Mouse (Mus musculus): ENCODE measurements around the gene Tatdn3.
"Not testable (repeated sequence)": the region's sequence is repeated elsewhere in the genome, so short reads cannot be mapped to it uniquely, and the experiment has no call there.

The Tatdn3 gene

GRCm38 (mm10) chr1:191035649-191036048 is 27.1 kb downstream of the Tatdn3 start:
- DNase-seq (ENCODE audit: inconsistent ontology term) = peak; percentile 91

- DNase-seq (ENCODE audit: inconsistent ontology term) = peak; percentile 65
Observed at GRCm38 (mm10) chr1:191030922-191031425, 31.8 kb downstream of the Tatdn3 start.

DNA sequence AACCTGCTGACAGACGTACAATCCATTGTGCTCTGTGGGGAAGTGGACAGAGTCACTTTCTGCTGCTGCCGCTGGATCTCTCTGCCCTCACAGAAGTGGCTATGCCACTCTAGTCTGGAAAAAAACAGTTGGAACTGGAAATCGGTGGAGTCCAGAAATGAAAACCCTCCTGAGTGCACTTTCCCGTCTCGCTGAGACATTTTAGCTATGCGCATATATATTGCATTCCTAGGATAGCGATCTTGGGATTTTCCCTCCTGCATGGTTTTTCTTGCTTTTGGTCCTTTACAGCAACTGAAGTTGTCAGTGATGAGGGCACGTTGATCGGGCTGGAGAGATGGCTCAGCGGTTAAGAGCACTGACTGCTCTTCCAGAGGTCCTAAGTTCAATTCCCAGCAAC is 32.5 kb downstream of the Tatdn3 start:
- DNase-seq (ENCODE audit: inconsistent ontology term) = no peak

DNA sequence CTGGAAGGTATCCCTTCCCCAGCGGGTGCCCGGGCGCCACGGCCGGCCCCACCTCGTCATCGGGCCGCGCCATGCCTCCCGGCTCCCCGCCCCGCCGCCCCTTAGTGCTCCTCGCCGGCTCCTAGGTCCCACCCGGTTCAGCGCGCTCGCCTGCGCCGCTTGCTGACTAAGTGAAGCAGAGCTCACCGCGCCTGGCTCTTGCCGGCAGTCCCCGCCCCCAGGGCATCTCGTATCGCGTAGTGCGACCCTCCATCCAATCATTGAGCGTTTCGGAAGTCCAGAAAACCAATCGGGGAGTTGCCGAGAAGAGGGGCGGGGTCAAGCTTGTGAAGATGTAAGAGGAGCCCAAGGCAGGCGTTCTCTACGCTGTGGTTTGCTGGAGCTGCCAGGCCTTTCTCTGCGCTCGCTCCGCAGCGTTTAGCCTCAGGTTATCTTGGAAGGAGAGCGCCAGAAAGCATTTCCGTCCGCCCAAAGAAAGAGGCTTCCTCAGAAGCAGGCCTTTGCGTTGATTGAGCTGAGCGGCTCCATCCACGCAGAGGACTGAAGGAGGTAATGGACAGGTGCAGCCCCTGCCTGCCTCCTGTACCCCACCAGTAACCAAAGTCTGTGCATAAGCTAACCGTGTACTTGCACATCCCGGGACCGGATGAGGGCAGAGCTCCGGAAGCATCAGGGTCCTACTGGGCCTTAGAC is 36.6 kb downstream of the Tatdn3 start, which contains the start of gene Flvcr1:
TSS of gene Flvcr1 (minus strand) at position 138 of the 693 bp plus-strand sequence.
- peak; percentile 100 for DNase-seq (ENCODE audit: inconsistent ontology term)

- no peak for DNase-seq (ENCODE audit: inconsistent ontology term)
Observed at GRCm38 (mm10) chr1:191025016-191026012, 37.4 kb downstream of the Tatdn3 start.

GRCm38 (mm10) chr1:191023806-191024205 is 38.9 kb downstream of the Tatdn3 start:
- DNase-seq (ENCODE audit: inconsistent ontology term) = not testable (repeated sequence)

GRCm38 (mm10) chr1:191023140-191023539 is 39.6 kb downstream of the Tatdn3 start:
- DNase-seq (ENCODE audit: inconsistent ontology term) = no peak

DNA sequence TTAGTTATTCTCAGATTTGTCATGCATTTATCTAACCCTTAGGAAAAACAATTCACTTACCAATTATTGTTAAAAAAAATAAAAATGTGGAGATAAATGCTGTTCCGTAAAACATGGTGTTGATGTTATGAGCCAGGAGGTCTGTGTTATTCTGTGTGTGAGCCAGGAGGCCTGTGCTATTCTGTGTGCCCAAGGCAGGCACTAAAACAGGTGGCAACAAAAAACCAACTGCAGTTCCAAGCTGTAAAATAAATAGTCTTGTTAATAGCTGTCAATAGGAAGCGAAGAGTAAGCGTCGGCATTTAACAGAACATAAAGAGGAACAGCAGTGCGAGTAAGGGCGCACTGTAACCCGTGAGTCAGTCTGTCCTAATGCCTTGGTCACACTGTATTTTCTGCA is 41.7 kb downstream of the Tatdn3 start:
- DNase-seq (ENCODE audit: inconsistent ontology term) = no peak

GRCm38 (mm10) chr1:191020217-191020924 is 42.4 kb downstream of the Tatdn3 start:
- DNase-seq (ENCODE audit: inconsistent ontology term) = no peak

GRCm38 (mm10) chr1:191019803-191020202 is 42.9 kb downstream of the Tatdn3 start:
- no peak for DNase-seq (ENCODE audit: inconsistent ontology term)

DNA sequence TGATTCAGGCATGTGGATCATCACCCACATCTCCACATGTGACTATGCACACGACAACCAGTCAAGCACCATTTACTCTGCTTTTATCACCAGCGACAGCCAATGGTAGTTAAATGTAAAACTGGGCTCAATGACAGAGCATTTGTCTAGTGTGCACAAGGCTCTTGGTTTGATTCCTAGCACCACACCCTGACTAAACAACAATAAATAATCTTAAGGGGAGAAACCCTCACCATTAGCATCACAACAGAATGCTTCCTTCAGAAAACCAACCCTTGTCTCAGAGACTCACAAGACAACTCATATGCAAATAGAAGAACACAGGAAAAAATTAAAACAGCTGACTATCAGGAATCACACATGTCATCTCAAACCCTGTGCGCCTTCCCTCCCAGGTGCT is 48.5 kb downstream of the Tatdn3 start:
- no peak for DNase-seq (ENCODE audit: inconsistent ontology term)

DNA sequence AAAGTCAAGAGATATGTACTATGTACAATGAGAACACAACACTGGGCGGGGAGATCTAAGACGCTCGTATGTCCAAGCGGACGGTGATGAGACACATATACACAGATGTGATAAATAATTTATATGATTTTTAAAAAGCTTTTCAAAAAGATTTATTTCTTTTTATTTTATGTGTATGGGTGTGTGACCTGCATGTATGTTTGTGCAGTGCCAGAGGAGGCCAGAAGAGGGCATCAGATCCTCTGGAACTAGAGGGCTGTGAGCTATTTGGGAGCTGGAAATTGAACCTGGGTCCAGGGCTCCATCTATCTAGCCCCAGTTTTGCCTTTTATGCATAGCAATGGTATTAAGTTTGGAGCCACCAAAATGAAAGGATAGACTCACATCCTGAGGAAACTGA is 54.0 kb downstream of the Tatdn3 start:
- no peak for DNase-seq (ENCODE audit: inconsistent ontology term)

GRCm38 (mm10) chr1:191002201-191002600 is 60.5 kb downstream of the Tatdn3 start:
- no peak for DNase-seq (ENCODE audit: inconsistent ontology term)

DNA sequence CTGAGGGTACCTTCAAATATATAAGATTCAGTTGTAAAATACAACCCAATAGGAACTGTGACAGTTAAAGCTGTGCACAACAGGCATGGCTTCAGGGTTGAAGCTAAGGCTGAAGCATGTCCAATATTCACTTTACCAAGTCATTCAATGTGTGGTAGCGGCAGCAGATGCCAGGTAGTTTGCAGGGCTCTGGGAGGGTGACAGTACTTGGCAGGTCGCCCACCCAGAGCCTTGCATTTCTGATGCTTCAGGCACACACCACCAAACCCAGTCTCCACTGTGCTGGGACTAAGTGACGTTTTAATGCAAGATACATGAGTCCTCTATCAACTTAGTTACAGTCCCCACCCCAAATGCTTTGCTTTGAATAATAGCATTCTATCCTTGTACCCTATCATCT is 62.0 kb downstream of the Tatdn3 start:
- DNase-seq (ENCODE audit: inconsistent ontology term) = no peak

- DNase-seq (ENCODE audit: inconsistent ontology term) = peak; percentile 8
Observed at GRCm38 (mm10) chr1:190998027-190998426, 64.7 kb downstream of the Tatdn3 start.

DNA sequence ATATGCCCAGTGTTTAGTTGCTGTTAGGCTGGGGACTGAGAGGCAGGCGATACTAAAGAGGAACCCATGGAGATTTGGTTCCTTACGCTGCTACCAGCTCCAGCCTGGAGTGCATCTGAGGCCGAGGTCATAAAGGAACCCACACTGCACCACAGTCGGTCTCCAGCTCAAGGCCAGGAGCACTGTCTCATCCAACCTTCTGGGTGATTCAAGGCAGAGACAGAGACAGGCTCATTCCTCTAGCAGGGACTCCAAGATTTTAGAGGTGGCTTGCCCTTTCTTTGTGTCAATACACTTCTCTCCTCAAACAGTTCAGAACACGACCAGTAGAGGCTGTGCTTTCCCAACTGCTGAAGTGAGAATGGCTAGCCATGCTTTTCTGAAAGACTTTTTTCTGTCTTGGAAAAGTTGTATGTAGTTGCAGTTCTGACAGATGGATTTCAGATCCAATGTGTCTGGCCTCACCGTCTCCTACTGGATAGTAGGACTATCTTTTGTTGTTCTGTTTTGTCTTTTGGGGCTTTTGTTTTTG is 66.3 kb downstream of the Tatdn3 start:
- peak; percentile 12 for DNase-seq (ENCODE audit: inconsistent ontology term)
